Mouse (Mus musculus) MEL (cell line): ENCODE measurements around the gene Gba2. TPM values are rescaled to one million over a fixed set of nuclear protein-coding genes. Genes with fewer than 3 reads are reported as not detected.

Source experiments
- DNase-seq: peaks from one replicate; pipeline ENCODE4 v3.0.0; 2011; ENCODE audit warnings: low read depth, low spot score
- H3K27ac ChIP-seq: 2 replicates; pipeline ENCODE4 v1.5.1; 2012; ENCODE audit warnings: low read depth, mild to moderate bottlenecking, control low read depth, low read length, moderate library complexity; ENCODE audit not compliant: control insufficient read depth
- H3K27me3 ChIP-seq, 2 experiments: fragments of 150-350 bp in 1 of 2; sonication (generic) in 1 of 2; 2 replicates each; pipeline ENCODE4 v1.6.1; 2012; ENCODE audit warnings: low read length in 2 of 2, mild to moderate bottlenecking in 2 of 2, improper control_type of control experiment in 1 of 2, moderate library complexity in 1 of 2; ENCODE audit not compliant: insufficient read depth in 2 of 2, control insufficient read depth in 1 of 2
- H3K36me3 ChIP-seq, 2 experiments: 2 replicates each; pipeline ENCODE4 v1.6.1; 2012 to 2014; ENCODE audit warnings: low read length in 2 of 2, improper control_type of control experiment in 1 of 2, inconsistent platforms in 1 of 2, mild to moderate bottlenecking in 1 of 2; ENCODE audit not compliant: insufficient read depth in 2 of 2, control insufficient read depth in 1 of 2
- H3K4me1 ChIP-seq, 2 experiments: fragments of 150-350 bp in 1 of 2; sonication (generic) in 1 of 2; 2 replicates each; pipeline ENCODE4 v1.6.1; 2012; ENCODE audit warnings: low read length in 2 of 2, improper control_type of control experiment in 1 of 2, mild to moderate bottlenecking in 1 of 2; ENCODE audit not compliant: insufficient read depth in 2 of 2, control insufficient read depth in 1 of 2
- H3K4me3 ChIP-seq, 2 experiments: fragments of 150-350 bp in 1 of 2; sonication (generic) in 1 of 2; 2 replicates each; pipeline ENCODE4 v1.5.1; 2012; ENCODE audit warnings: low read depth in 2 of 2, low read length in 2 of 2, mild to moderate bottlenecking in 2 of 2, moderate library complexity in 2 of 2, control low read depth in 1 of 2, improper control_type of control experiment in 1 of 2; ENCODE audit not compliant: control insufficient read depth in 1 of 2, insufficient read depth in 1 of 2
- H3K79me2 ChIP-seq: 2 replicates; pipeline ENCODE4 v1.6.1; 2012; ENCODE audit warnings: mild to moderate bottlenecking, low read length, moderate library complexity; ENCODE audit not compliant: control insufficient read depth, poor library complexity, insufficient read depth
- H3K9ac ChIP-seq: 2 replicates; pipeline ENCODE4 v1.6.1; 2012; ENCODE audit warnings: low read depth, mild to moderate bottlenecking, control low read depth, low read length, moderate library complexity; ENCODE audit not compliant: control insufficient read depth, poor library complexity, severe bottlenecking
- H3K9me3 ChIP-seq: fragments of 150-350 bp; sonication (generic); replicated peaks from 2 replicates; pipeline ENCODE4 v1.6.1; 2012; ENCODE audit warnings: mild to moderate bottlenecking, low read length, improper control_type of control experiment, moderate library complexity; ENCODE audit not compliant: insufficient read depth
- CTCF ChIP-seq, 3 experiments: IDR thresholded peaks in 2 of 3; conservative IDR thresholded peaks in 1 of 3; 2 replicates each; pipeline ENCODE4 v1.5.1; 2011 to 2012; ENCODE audit warnings: low read length in 3 of 3, low read depth in 2 of 3, mild to moderate bottlenecking in 2 of 3, improper control_type of control experiment in 1 of 3, inconsistent platforms in 1 of 3, mixed read lengths in 1 of 3, moderate library complexity in 1 of 3; ENCODE audit not compliant: control insufficient read depth in 1 of 3, insufficient read depth in 1 of 3, poor library complexity in 1 of 3, severe bottlenecking in 1 of 3
- ELF1 ChIP-seq: IDR thresholded peaks from 2 replicates; pipeline ENCODE4 v1.6.1; 2014; ENCODE audit warnings: low read depth, mild to moderate bottlenecking, inconsistent platforms, low read length, improper control_type of control experiment, moderate library complexity
- ETS1 ChIP-seq: IDR thresholded peaks from 2 replicates; pipeline ENCODE4 v1.6.1; 2012; ENCODE audit warnings: low read depth, mild to moderate bottlenecking, inconsistent platforms, low read length, improper control_type of control experiment, moderate library complexity
- GABPA ChIP-seq: IDR thresholded peaks from 2 replicates; pipeline ENCODE4 v1.6.1; 2012; ENCODE audit warnings: low read depth, mild to moderate bottlenecking, inconsistent platforms, low read length, improper control_type of control experiment, moderate library complexity
- GATA1 ChIP-seq: IDR thresholded peaks from 2 replicates; pipeline ENCODE4 v1.6.1; 2011; ENCODE audit warnings: low read depth, low read length, improper control_type of control experiment
- HCFC1 ChIP-seq: IDR thresholded peaks from 2 replicates; pipeline ENCODE4 v1.6.1; 2012; ENCODE audit warnings: low read depth, mild to moderate bottlenecking, inconsistent platforms, low read length, improper control_type of control experiment, moderate library complexity
- JUND ChIP-seq: IDR thresholded peaks from 2 replicates; pipeline ENCODE4 v1.6.1; 2011; ENCODE audit warnings: low read depth, mild to moderate bottlenecking, improper control_type of control experiment, low read length
- MAFK ChIP-seq: IDR thresholded peaks from 2 replicates; pipeline ENCODE4 v1.6.1; 2011; ENCODE audit warnings: low read depth, mild to moderate bottlenecking, low read length, improper control_type of control experiment, borderline replicate concordance
- MAX ChIP-seq: IDR thresholded peaks from 2 replicates; pipeline ENCODE4 v1.6.1; 2011; ENCODE audit warnings: low read length, improper control_type of control experiment
- MAZ ChIP-seq: IDR thresholded peaks from 2 replicates; pipeline ENCODE4 v1.6.1; 2012; ENCODE audit warnings: low read depth, mild to moderate bottlenecking, inconsistent platforms, low read length, improper control_type of control experiment
- MXI1 ChIP-seq: IDR thresholded peaks from 2 replicates; pipeline ENCODE4 v1.6.1; 2011; ENCODE audit warnings: mild to moderate bottlenecking, low read depth, low read length, improper control_type of control experiment
- MYB ChIP-seq: IDR thresholded peaks from 2 replicates; pipeline ENCODE4 v1.6.1; 2011; ENCODE audit warnings: mild to moderate bottlenecking, low read depth, low read length, improper control_type of control experiment
- MYC ChIP-seq: IDR thresholded peaks from 2 replicates; pipeline ENCODE4 v1.6.1; 2011; ENCODE audit warnings: low read depth, mild to moderate bottlenecking, low read length, improper control_type of control experiment, moderate library complexity
- NELFE ChIP-seq: IDR thresholded peaks from 2 replicates; pipeline ENCODE4 v1.6.1; 2011; ENCODE audit warnings: low read depth, low read length, improper control_type of control experiment
- NRF1 ChIP-seq: IDR thresholded peaks from 2 replicates; pipeline ENCODE4 v1.6.1; 2014; ENCODE audit warnings: low read depth, mild to moderate bottlenecking, inconsistent platforms, low read length, improper control_type of control experiment, moderate library complexity; ENCODE audit not compliant: poor library complexity, insufficient read depth, severe bottlenecking
- POLR2AphosphoS5 ChIP-seq: IDR thresholded peaks from 2 replicates; pipeline ENCODE4 v1.6.1; 2012; ENCODE audit warnings: low read depth, borderline replicate concordance, mild to moderate bottlenecking, inconsistent platforms, low read length, moderate library complexity, mixed read lengths
- SMC3 ChIP-seq: IDR thresholded peaks from 2 replicates; pipeline ENCODE4 v1.6.1; 2011; ENCODE audit warnings: low read depth, low read length, improper control_type of control experiment
- TAL1 ChIP-seq: IDR thresholded peaks from 2 replicates; pipeline ENCODE4 v1.6.1; 2012; ENCODE audit warnings: mild to moderate bottlenecking, inconsistent platforms, low read length, moderate library complexity, mixed read lengths
- TBP ChIP-seq: IDR thresholded peaks from 2 replicates; pipeline ENCODE4 v1.8.0; 2011; ENCODE audit warnings: low read depth, low read length, improper control_type of control experiment
- USF1 ChIP-seq: IDR thresholded peaks from 2 replicates; pipeline ENCODE4 v1.6.1; 2014; ENCODE audit warnings: low read depth, mild to moderate bottlenecking, inconsistent platforms, low read length, improper control_type of control experiment, moderate library complexity
- ZC3H11A ChIP-seq: IDR thresholded peaks from 2 replicates; pipeline ENCODE4 v1.6.1; 2012; ENCODE audit warnings: low read depth, mild to moderate bottlenecking, inconsistent platforms, low read length, improper control_type of control experiment
- ZKSCAN1 ChIP-seq: IDR thresholded peaks from 2 replicates; pipeline ENCODE4 v1.6.1; 2012; ENCODE audit warnings: low read depth, mild to moderate bottlenecking, inconsistent platforms, low read length, improper control_type of control experiment, moderate library complexity
- polyA plus RNA-seq, 2 experiments: library from polyadenylated mRNA; stranded (reverse) in 1 of 2; unstranded in 1 of 2; fragments of >175 nt in 1 of 2; fragments of >200 nt in 1 of 2; gene quantifications; 2 replicates each; pipeline versions ENCODE4 v1.2.1 to v1.2.4; 2012; ENCODE audit warnings: low replicate concordance in 2 of 2, low read depth in 1 of 2; ENCODE audit not compliant: insufficient read length in 2 of 2, insufficient read depth in 1 of 2, missing spikeins in 1 of 2
- total RNA-seq: library from RNA; depleted of rRNA; stranded (reverse); fragments of 300-350 nt; gene quantifications from 2 replicates; pipeline ENCODE4 v1.2.3, GENCODE M21; 2012

The Gba2 gene
- total and polyA plus RNA-seq, 3 experiments: 5.7 to 24.9 TPM; not detected in 1

DNA sequence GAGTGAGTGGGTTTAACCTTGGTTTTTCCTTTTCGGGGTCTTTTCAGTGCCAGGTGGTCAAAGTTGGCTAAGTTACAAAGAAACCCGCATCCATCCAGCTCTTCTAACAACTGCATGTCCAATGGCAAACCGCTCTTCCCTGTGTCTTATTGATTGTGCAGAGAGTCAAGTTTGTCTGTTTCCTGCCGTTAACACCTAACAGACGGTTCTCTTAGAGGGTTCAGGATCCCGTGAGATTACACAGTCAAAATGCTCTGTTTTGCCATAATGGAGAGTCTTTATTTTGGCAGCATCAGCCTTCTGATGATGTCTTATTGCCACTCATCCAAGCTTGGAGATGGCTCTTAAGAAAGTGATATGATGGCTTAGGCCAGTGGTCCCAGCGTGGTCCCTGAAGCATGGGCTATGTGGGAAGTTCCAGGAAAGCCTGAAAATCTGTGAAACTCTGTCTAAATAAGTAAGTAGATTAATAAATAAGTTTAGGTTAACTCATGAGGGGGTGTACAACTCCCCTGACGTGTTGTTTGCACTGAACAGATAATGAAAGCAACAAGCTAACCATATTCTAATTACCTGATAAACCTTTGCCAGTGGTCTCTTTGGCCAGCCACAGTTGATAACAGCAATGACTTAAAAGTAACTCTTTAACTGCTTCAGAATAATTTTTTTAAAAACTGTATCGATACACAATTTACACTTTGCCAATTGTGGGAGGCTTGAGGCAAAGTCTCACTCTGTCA, 21.7 kb upstream of the Gba2 start (continued):
- TF ChIP-seq POLR2AphosphoS5: no peak
- 0 out of 2 replicates have a peak, but pooled peaks have one; percentile 13 for TF ChIP-seq TBP
- no peak for TF ChIP-seq ZC3H11A
- no peak for TF ChIP-seq MAFK
- peak; percentile 81 for TF ChIP-seq MYB
- no peak for TF ChIP-seq NRF1
- TF ChIP-seq MAZ: no peak
- no peak for TF ChIP-seq JUND
- TF ChIP-seq GABPA: no peak
- peak; percentile 91 for TF ChIP-seq ETS1
- 0 out of 2 replicates have a peak, but pooled peaks have one; percentile 36 for TF ChIP-seq MAX
- TF ChIP-seq MYC: no peak
- peak; percentile 50 for TF ChIP-seq TAL1
- TF ChIP-seq, all 39 proteins: peak for 11

DNA sequence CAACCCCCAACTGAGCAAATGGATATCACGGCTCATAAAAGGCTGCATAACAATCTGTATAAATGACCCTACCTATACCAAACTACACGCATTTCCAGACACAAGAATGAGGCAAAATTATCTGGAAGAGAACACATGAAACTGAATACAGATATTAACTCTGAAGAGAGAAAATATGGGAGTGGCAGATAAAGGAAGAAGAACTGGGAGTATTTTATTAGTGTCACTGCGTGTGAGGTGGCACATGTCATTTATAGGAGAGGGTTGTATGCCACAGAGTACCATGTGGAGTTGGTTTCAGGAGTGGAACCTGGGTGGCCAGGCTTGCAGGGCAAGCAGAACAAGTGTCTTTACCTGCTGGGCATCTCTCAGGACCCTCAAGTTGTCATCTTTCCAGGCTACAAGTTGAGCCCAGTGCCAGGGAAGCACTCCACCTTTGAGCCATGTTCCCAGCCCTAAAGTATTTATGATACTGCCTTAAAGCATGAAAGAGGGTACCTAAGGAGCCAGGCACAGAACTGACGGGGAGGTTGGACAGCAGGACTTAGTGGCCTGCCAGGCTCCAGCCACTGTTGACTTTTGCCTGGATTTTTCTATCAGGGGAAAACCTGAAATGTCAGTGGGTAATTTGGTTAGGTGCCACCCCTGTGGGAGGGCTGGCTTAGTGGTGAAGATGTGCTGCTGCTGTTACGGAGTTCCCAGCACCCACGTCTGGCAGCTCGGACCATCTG, 20.1 kb upstream of the Gba2 start:
- H3K27ac ChIP-seq: peak overlapping the region; percentile 48

More for the DNA sequence above, 20.1 kb upstream of the Gba2 start:
- no peaks in the 10 kb centered on the region for H3K9me3 ChIP-seq
- peaks cover 0 to 41% of the 10 kb centered on the region in 2 experiments; a peak in 2 of 4 replicates for H3K36me3 ChIP-seq
- no peak for DNase-seq
- H3K27me3 ChIP-seq: no peaks in the 10 kb centered on the region
- no peaks in the 10 kb centered on the region for H3K79me2 ChIP-seq
- H3K4me1 ChIP-seq: peaks cover 29 to 31% of the 10 kb centered on the region in 2 experiments
- peak overlapping the region; percentile 15 for H3K9ac ChIP-seq
- TF ChIP-seq ZKSCAN1: no peak
- no peak for TF ChIP-seq USF1
- TF ChIP-seq TBP: no peak
- no peak for TF ChIP-seq TAL1
- no peak for TF ChIP-seq HCFC1
- TF ChIP-seq CTCF (IDR thresholded peaks at IDR 0.05 in 2 of 3, conservative IDR thresholded peaks at IDR 0.05 in 1 of 3; ENCODE audit: control insufficient read depth in 1 of 3, insufficient read depth in 1 of 3, low read depth in 2 of 3, low read length in 3 of 3, poor library complexity in 1 of 3, severe bottlenecking in 1 of 3): no peak
- TF ChIP-seq SMC3: no peak
- TF ChIP-seq NELFE: no peak
- TF ChIP-seq GATA1: no peak
- TF ChIP-seq MXI1: peak; percentile 89
- TF ChIP-seq GABPA: no peak
- no peak for TF ChIP-seq ELF1
- peak; percentile 76 for TF ChIP-seq MYC
- H3K4me3 ChIP-seq: peak overlapping the region in 1 of 2 experiments; percentile 12; a peak in 1 of 4 replicates
